Mouse (Mus musculus) brain, embryonic 14.5 days (tissue): ENCODE measurements around the gene Apom. TPM values are rescaled to one million over a fixed set of nuclear protein-coding genes. Genes with fewer than 3 reads are reported as not detected.

ENCODE experiments used
- DNase-seq: peaks from one replicate; pipeline ENCODE4 v3.0.0-alpha.2; 2011; ENCODE audit warnings: low read depth
- CTCF ChIP-seq: fragments of 200-500 bp; IDR thresholded peaks from 2 replicates; pipeline ENCODE4 v1.5.1; 2012; ENCODE audit warnings: inconsistent platforms, mild to moderate bottlenecking, moderate library complexity, borderline replicate concordance; ENCODE audit not compliant: insufficient read depth, insufficient read length; ENCODE audit errors: extremely low read depth
- POLR2A ChIP-seq: fragments of 200-500 bp; IDR thresholded peaks from 2 replicates; pipeline ENCODE4 v1.6.1; 2012; ENCODE audit warnings: mild to moderate bottlenecking, inconsistent platforms, borderline replicate concordance; ENCODE audit not compliant: poor library complexity, insufficient read depth, insufficient read length, severe bottlenecking; ENCODE audit errors: extremely low read depth
- polyA plus RNA-seq: library from polyadenylated mRNA; depleted of rRNA; stranded (reverse); fragments of >200 nt; gene quantifications from 2 replicates; pipeline ENCODE4 v1.2.3, GENCODE M21; 2012; rRNA removed

Apom gene
- 0.93 and 1.1 TPM in 2 replicates for polyA plus RNA-seq

- DNase-seq: no peak
- TF ChIP-seq CTCF (no peak), POLR2A (no peak)
Measured at GRCm38 (mm10) chr17:35131500-35132173, at the start of gene Apom. Gene Apom (minus strand): TSS chr17:35132050.

GRCm38 (mm10) chr17:35180093-35180492 lies 48.2 kb upstream of the Apom start:
- TF ChIP-seq CTCF (no peak), POLR2A (no peak)
- DNase-seq: no peak

GRCm38 (mm10) chr17:35178528-35178927 lies 46.7 kb upstream of the Apom start:
- DNase-seq: peak; percentile 76
- TF ChIP-seq CTCF: peak; percentile 87
- TF ChIP-seq POLR2A: no peak

- TF ChIP-seq CTCF (no peak), POLR2A (no peak)
Measured at GRCm38 (mm10) chr17:35175968-35176367, 44.1 kb upstream of the Apom start, which contains the start of gene Aif1. Gene Aif1 (minus strand): TSS chr17:35176068.

GRCm38 (mm10) chr17:35175382-35175781 lies 43.5 kb upstream of the Apom start:
- TF ChIP-seq CTCF (no peak), POLR2A (no peak)
- no peak for DNase-seq

More at GRCm38 (mm10) chr17:35175968-35176367, 44.1 kb upstream of the Apom start, which contains the start of gene Aif1:
- DNase-seq: no peak

- DNase-seq: no peak
- TF ChIP-seq POLR2A (no peak), CTCF (no peak)
Measured at GRCm38 (mm10) chr17:35174201-35174977, 42.5 kb upstream of the Apom start.

- no peak for DNase-seq
- TF ChIP-seq POLR2A: no peak
- TF ChIP-seq CTCF: no peak
Measured at GRCm38 (mm10) chr17:35173329-35173728, 41.5 kb upstream of the Apom start.

- no peak for TF ChIP-seq CTCF
- TF ChIP-seq POLR2A: no peak
- DNase-seq: no peak
Measured at GRCm38 (mm10) chr17:35172445-35173234, 40.8 kb upstream of the Apom start.

- DNase-seq: peak; percentile 91
- TF ChIP-seq POLR2A: no peak
- peak; percentile 58; the same call in 1 of the 2 replicates for TF ChIP-seq CTCF
Measured at GRCm38 (mm10) chr17:35168541-35169207, 36.8 kb upstream of the Apom start.

- DNase-seq: no peak
- TF ChIP-seq POLR2A (no peak), CTCF (no peak)
Measured at GRCm38 (mm10) chr17:35167794-35168193, 35.9 kb upstream of the Apom start.
